Mouse (Mus musculus) lung, postnatal 0 days (tissue): ENCODE results near the gene Tnni2.

Source experiments
- CTCF ChIP-seq: IDR thresholded peaks from 2 replicates; pipeline ENCODE4 v1.5.1; 2016; ENCODE audit warnings: antibody characterized with exemption, mild to moderate bottlenecking
- EP300 ChIP-seq: IDR thresholded peaks from 2 replicates; pipeline ENCODE4 v1.6.1; 2016; ENCODE audit warnings: antibody characterized with exemption, mild to moderate bottlenecking, control low read depth

- TF ChIP-seq CTCF (no peak), EP300 (no peak)
These were observed 11.4 kb upstream of the Tnni2 start for GRCm38 (mm10) chr7:142430160-142430678.
